In the genomic region with DNA sequence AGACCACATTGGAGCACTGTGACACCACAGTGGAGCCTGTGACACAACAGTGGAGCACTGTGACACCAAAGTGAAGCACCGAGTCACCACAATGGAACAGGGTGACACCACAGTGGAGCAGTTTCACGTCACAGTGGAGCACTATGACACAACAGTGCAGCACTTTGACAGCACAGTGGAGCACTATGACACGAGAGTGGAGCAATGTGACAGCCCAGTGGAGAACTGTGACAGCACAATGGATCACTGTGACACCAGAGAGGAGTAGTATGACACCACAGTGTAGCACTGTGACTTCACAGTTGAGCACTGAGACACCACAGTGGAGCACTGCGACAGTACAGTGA, we compare ENCODE assay signal across 10 mouse cellular contexts.
DNase-seq lines count a peak whose midpoint lies in the region; ATAC-seq and TF ChIP-seq lines count a peak whose summit lies in the region.
"Had no signal": no experiment of that assay in that cellular context is flagged by ENCODE, and none has a peak within 500 bp of the region (broad histone marks: within the 10 kb centered on the region; RNA-seq: fewer than 3 reads in every experiment).

No protein-coding gene starts in this region.

- H3K4me1 ChIP-seq in forebrain, embryonic 12.5 days = no peaks in the 10 kb centered on the region
- H3K4me1 ChIP-seq in forebrain, embryonic 10.5 days = no peaks in the 10 kb centered on the region
- H3K4me1 ChIP-seq in limb, embryonic 11.5 days (ENCODE audit: control insufficient read depth, insufficient read depth, low read length) = no peaks in the 10 kb centered on the region
- no peaks in the 10 kb centered on the region for H3K4me1 ChIP-seq in limb, embryonic 10.5 days
- no peaks in the 10 kb centered on the region; the same call in 1 of the 2 replicates for H3K4me1 ChIP-seq in G1E (ENCODE audit: insufficient read depth, low read depth, low read length)
- no peaks in the 10 kb centered on the region for H3K4me1 ChIP-seq in liver, embryonic 14.5 days (replicated peaks; ENCODE audit: control insufficient read depth in 2 of 2, insufficient read depth in 2 of 2, low read length in 1 of 2)
- H3K4me1 ChIP-seq: embryonic facial prominence, embryonic 12.5 days had no signal

- H3K27me3 ChIP-seq in forebrain, embryonic 12.5 days = no peaks in the 10 kb centered on the region
- H3K27me3 ChIP-seq in forebrain, embryonic 10.5 days (ENCODE audit: poor library complexity, severe bottlenecking) = no peaks in the 10 kb centered on the region
- no peaks in the 10 kb centered on the region for H3K27me3 ChIP-seq in limb, embryonic 11.5 days (ENCODE audit: control insufficient read depth, insufficient read depth, low read length)
- H3K27me3 ChIP-seq in limb, embryonic 10.5 days (ENCODE audit: low read depth, poor library complexity, severe bottlenecking) = no peaks in the 10 kb centered on the region
- no peaks in the 10 kb centered on the region for H3K27me3 ChIP-seq in G1E (ENCODE audit: insufficient read depth, low read length)
- H3K27me3 ChIP-seq in liver, embryonic 14.5 days (ENCODE audit: control insufficient read depth, insufficient read depth, low read length) = no peaks in the 10 kb centered on the region
- H3K27me3 ChIP-seq: embryonic facial prominence, embryonic 12.5 days had no signal

- TF ChIP-seq CTCF in G1E (IDR thresholded peaks at IDR 0.05; ENCODE audit: low read depth, low read length) = no peak
- TF ChIP-seq CTCF in liver, embryonic 14.5 days (IDR thresholded peaks at IDR 0.05; ENCODE audit: low read depth) = no peak

- WGBS in forebrain, embryonic 12.5 days = 59% methylated on average over 4 of the region's 4 CpGs
- WGBS in forebrain, embryonic 10.5 days = 55% methylated on average over 4 of the region's 4 CpGs
- 68% methylated on average over 4 of the region's 4 CpGs for WGBS in limb, embryonic 11.5 days
- WGBS in limb, embryonic 10.5 days = 65% methylated on average over 4 of the region's 4 CpGs
- WGBS in liver, embryonic 14.5 days (ENCODE audit: insufficient replicate concordance) = 42% methylated on average over 4 of the region's 4 CpGs

- H3K36me3 ChIP-seq in forebrain, embryonic 12.5 days (replicated peaks) = 0 out of 2 replicates have a peak, but pooled peaks cover 4% of the 10 kb centered on the region
- no peaks in the 10 kb centered on the region for H3K36me3 ChIP-seq in forebrain, embryonic 10.5 days (replicated peaks)
- H3K36me3 ChIP-seq in limb, embryonic 11.5 days (ENCODE audit: control insufficient read depth, insufficient read depth, low read length) = peaks cover 7% of the 10 kb centered on the region
- no peaks in the 10 kb centered on the region for H3K36me3 ChIP-seq in limb, embryonic 10.5 days
- H3K36me3 ChIP-seq in G1E (replicated peaks) = no peaks in the 10 kb centered on the region
- no peaks in the 10 kb centered on the region for H3K36me3 ChIP-seq in liver, embryonic 14.5 days (replicated peaks; ENCODE audit: control insufficient read depth, insufficient read depth, low read depth)
- H3K36me3 ChIP-seq: embryonic facial prominence, embryonic 12.5 days had no signal

- H3K9me3 ChIP-seq in forebrain, embryonic 12.5 days = peaks cover 67% of the 10 kb centered on the region
- peaks cover 67% of the 10 kb centered on the region for H3K9me3 ChIP-seq in forebrain, embryonic 10.5 days
- H3K9me3 ChIP-seq in limb, embryonic 11.5 days (ENCODE audit: control insufficient read depth, low read length) = peaks cover 67% of the 10 kb centered on the region
- peaks cover 66% of the 10 kb centered on the region for H3K9me3 ChIP-seq in limb, embryonic 10.5 days (replicated peaks)
- peaks cover 67% of the 10 kb centered on the region for H3K9me3 ChIP-seq in G1E (replicated peaks)
- H3K9me3 ChIP-seq in liver, embryonic 14.5 days (ENCODE audit: control insufficient read depth, low read length) = peaks cover 2% of the 10 kb centered on the region

- H3K9ac ChIP-seq in forebrain, embryonic 12.5 days = no peak overlapping the region
- no peak overlapping the region for H3K9ac ChIP-seq in limb, embryonic 11.5 days (ENCODE audit: low read length)
- no peak overlapping the region for H3K9ac ChIP-seq in liver, embryonic 14.5 days (replicated peaks)
- H3K9ac ChIP-seq: embryonic facial prominence, embryonic 12.5 days had no signal

- no peak overlapping the region for H3K4me2 ChIP-seq in forebrain, embryonic 12.5 days
- H3K4me2 ChIP-seq in limb, embryonic 11.5 days (ENCODE audit: low read depth, severe bottlenecking) = no peak overlapping the region
- H3K4me2 ChIP-seq in liver, embryonic 14.5 days (ENCODE audit: low read depth) = no peak overlapping the region
- H3K4me2 ChIP-seq: embryonic facial prominence, embryonic 12.5 days had no signal

- ATAC-seq in forebrain, embryonic 12.5 days (ENCODE audit: low FRiP score) = 0 out of 2 replicates have a peak, but pooled peaks have one; percentile 5
- ATAC-seq in limb, embryonic 11.5 days (ENCODE audit: insufficient number of reproducible peaks, low FRiP score, low TSS enrichment, low read depth) = peak; percentile 4; the same call in 1 of the 2 replicates
- no peak for ATAC-seq in G1E (ENCODE audit: extremely low read depth, insufficient number of reproducible peaks, low FRiP score, poor library complexity, severe bottlenecking)
- ATAC-seq in liver, embryonic 14.5 days (ENCODE audit: insufficient read depth) = 0 out of 2 replicates have a peak, but pooled peaks have one; percentile 7

- TF ChIP-seq EP300 in liver, embryonic 14.5 days (IDR thresholded peaks at IDR 0.05; ENCODE audit: low read depth) = no peak

- DNase-seq in forebrain, embryonic 10.5 days (ENCODE audit: extremely low spot score, low spot score) = no peak
- DNase-seq in limb, embryonic 11.5 days (ENCODE audit: low spot score) = no peak
- no peak for DNase-seq in limb, embryonic 10.5 days (ENCODE audit: low spot score)
- no peak for DNase-seq in G1E (ENCODE audit: low spot score)
- DNase-seq in liver, embryonic 14.5 days (ENCODE audit: low read depth in 3 of 3, low spot score in 3 of 3) = no peak
- DNase-seq in embryo, embryonic 10.5 days (ENCODE audit: low spot score) = no peak
- no peak for DNase-seq in embryo, embryonic 9.5 days (ENCODE audit: extremely low spot score)
- DNase-seq: layer of hippocampus, postnatal 36 days had no signal

- H3K4me3 ChIP-seq in forebrain, embryonic 12.5 days (replicated peaks) = no peak overlapping the region
- H3K4me3 ChIP-seq in forebrain, embryonic 10.5 days = no peak overlapping the region
- H3K4me3 ChIP-seq in limb, embryonic 11.5 days (ENCODE audit: low read depth, low read length) = no peak overlapping the region
- H3K4me3 ChIP-seq in limb, embryonic 10.5 days = no peak overlapping the region
- H3K4me3 ChIP-seq in G1E (ENCODE audit: low read depth, low read length) = 0 out of 2 replicates have a peak overlapping the region, but pooled peaks have one; percentile 0
- no peak overlapping the region for H3K4me3 ChIP-seq in liver, embryonic 14.5 days (ENCODE audit: insufficient read depth in 1 of 2, low read depth in 2 of 2, low read length in 2 of 2)
- H3K4me3 ChIP-seq: embryonic facial prominence, embryonic 12.5 days had no signal

- H3K27ac ChIP-seq in forebrain, embryonic 12.5 days = no peak overlapping the region
- no peak overlapping the region for H3K27ac ChIP-seq in forebrain, embryonic 10.5 days
- H3K27ac ChIP-seq in limb, embryonic 11.5 days (replicated peaks; ENCODE audit: low read depth, low read length) = no peak overlapping the region
- H3K27ac ChIP-seq in limb, embryonic 10.5 days = no peak overlapping the region
- H3K27ac ChIP-seq in liver, embryonic 14.5 days = no peak overlapping the region
- H3K27ac ChIP-seq: embryonic facial prominence, embryonic 12.5 days had no signal
